Mouse (Mus musculus) heart, embryonic 11.5 days (tissue): ENCODE results near the gene Dennd5b. TPM values are rescaled to one million over a fixed set of nuclear protein-coding genes. Genes with fewer than 3 reads are reported as not detected.

Source experiments
- ATAC-seq: fragments of 200-750 bp; cut with Nextera tagmentation; replicated peaks from 2 replicates; pipeline ENCODE4 v1.8.0; 2017; ENCODE audit warnings: moderate library complexity; ENCODE audit not compliant: insufficient number of reproducible peaks, low FRiP score, low TSS enrichment
- H3K27ac ChIP-seq: fragments of 300-500 bp; sonication (generic); 2 replicates; pipeline ENCODE4 v1.5.1; 2014; ENCODE audit warnings: mild to moderate bottlenecking, low read depth, low read length
- H3K27me3 ChIP-seq: fragments of 300-500 bp; sonication (generic); 2 replicates; pipeline ENCODE4 v1.6.1; 2014; ENCODE audit warnings: mild to moderate bottlenecking, low read length, mixed read lengths; ENCODE audit not compliant: control insufficient read depth, insufficient read depth
- H3K36me3 ChIP-seq: fragments of 300-500 bp; sonication (generic); 2 replicates; pipeline ENCODE4 v1.6.1; 2014; ENCODE audit warnings: mild to moderate bottlenecking, low read length, moderate library complexity, mixed read lengths; ENCODE audit not compliant: control insufficient read depth, insufficient read depth
- H3K4me1 ChIP-seq: fragments of 300-500 bp; sonication (generic); 2 replicates; pipeline ENCODE4 v1.6.1; 2014; ENCODE audit warnings: low read length; ENCODE audit not compliant: control insufficient read depth, insufficient read depth
- H3K4me2 ChIP-seq: fragments of 300-500 bp; sonication (generic); 2 replicates; pipeline ENCODE4 v1.6.1; 2014; ENCODE audit warnings: mild to moderate bottlenecking, moderate library complexity
- H3K4me3 ChIP-seq: fragments of 300-500 bp; sonication (generic); 2 replicates; pipeline ENCODE4 v1.5.1; 2014; ENCODE audit warnings: low read depth, low read length
- H3K9ac ChIP-seq: fragments of 300-500 bp; sonication (generic); 2 replicates; pipeline ENCODE4 v1.6.1; 2014; ENCODE audit warnings: mild to moderate bottlenecking, low read depth, low read length, moderate library complexity
- H3K9me3 ChIP-seq: fragments of 300-500 bp; sonication (generic); replicated peaks from 2 replicates; pipeline ENCODE4 v1.6.1; 2016; ENCODE audit warnings: low read length; ENCODE audit not compliant: control insufficient read depth
- WGBS: fragments of 180-500 bp; shearing (Covaris S2); extraction: QIAGEN DNeasy Blood & Tissue Kit; methylation state at CpG from one replicate; pipeline ENCODE4 v1.1.7; 2014; ENCODE audit not compliant: insufficient replicate concordance; 5-methylcytosine and 5-hydroxymethylcytosine counted together
- polyA plus RNA-seq: library from polyadenylated mRNA; unstranded; fragments of >200 nt; fragmentation: Nextera tagmentation; extraction: Ambion mirVana; gene quantifications from 2 replicates; pipeline ENCODE4 v1.2.1, GENCODE M21; 2014

Dennd5b gene
- polyA plus RNA-seq, result 8.4 and 11.1 TPM in 2 replicates

DNA sequence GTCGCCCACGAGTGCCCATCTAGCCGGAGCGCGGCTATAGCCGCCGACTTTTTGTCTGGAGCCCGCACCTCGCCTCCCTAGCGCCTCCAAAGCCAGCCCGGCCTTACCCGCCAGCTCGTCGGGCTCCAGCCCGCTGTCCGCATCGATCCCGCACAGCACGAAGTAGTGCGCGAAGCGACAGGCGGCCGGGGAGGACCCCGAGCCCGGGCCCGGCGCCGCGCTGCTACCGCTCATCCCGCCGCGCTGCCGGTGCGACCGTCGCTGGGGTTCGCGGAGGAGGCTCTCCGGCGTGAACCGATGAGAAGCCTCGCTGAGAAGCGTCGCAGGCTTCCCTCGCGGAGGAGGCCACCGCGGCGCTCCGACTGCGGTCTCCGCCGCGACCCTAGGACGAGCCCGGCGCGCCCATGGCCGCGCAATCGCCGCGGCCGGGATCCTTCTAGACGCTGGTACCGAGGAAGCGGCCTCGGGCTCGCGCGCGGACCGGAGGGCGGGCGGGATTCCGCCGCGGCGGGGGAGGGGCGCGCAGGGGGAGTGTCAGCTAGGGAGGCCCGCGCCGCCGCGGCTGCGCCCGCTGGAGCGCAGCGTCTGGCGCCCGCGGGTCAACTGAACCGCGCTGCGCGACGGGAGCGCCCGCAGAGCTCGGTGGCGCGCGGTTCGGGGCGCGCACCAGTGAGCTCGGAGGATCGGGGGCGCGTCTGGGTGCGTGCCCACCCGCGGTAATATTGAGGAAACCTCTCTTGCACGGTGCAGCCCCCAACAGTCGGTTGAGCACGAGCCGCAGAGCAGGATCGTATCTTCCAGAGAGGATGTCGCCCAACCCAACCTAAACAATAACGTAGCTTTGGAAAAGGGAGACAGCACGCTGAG is at the start of gene Dennd5b:
Gene Dennd5b, minus strand, starts transcription at position 605 of the 867 bp plus-strand sequence.
- Histone ChIP-seq H3K9me3 (no peaks in the 10 kb centered on the region), H3K27me3 (no peaks in the 10 kb centered on the region), H3K9ac (peak within 1 kb of the TSS; percentile 85), H3K4me1 (no peaks in the 10 kb centered on the region), H3K4me3 (peak within 1 kb of the TSS; percentile 70), H3K4me2 (peak within 1 kb of the TSS; percentile 80), H3K36me3 (no peaks in the 10 kb centered on the region), H3K27ac (peak within 1 kb of the TSS; percentile 85)
- WGBS, result under 1% methylated on average over 112 of the region's 124 CpGs
- ATAC-seq, result peak; percentile 90

DNA sequence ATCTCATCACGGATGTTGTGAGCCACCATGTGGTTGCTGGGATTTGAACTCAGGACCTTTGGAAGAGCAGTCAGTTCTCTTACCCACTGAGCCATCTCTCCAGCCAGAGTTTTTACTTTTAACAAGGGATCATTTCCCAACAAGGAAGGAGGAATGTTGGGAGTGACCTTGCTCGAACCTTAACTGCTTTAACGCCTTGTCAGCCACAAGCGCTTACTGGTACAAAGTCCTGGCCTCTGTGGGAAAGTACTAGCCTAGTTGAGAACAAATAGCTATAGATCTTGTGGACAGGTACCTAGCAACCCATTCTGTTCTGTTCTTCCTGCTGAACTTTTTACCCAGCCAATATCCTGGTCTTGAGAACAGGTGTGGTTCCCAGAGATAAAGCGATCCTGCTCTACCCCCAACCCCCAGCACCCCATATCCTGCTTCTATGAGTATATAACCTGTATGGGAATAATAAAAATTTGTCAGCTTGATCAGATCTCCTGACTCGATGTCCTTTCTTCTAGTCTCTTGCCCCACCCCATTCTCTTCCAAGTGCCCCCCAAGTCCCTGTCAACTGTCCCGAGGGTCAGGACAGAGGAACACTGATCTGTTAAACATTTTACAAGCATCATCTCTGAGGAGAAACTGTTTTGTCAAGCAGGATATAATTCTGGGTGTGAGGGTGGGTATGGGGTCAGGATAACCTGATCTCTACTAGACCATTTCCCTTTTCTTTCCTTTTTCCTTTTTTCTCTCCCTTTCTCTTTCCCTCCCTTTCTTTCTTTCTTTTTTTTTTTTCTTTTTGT is 47.2 kb upstream of the Dennd5b start:
- Histone ChIP-seq H3K9ac (no peak overlapping the region), H3K4me3 (no peak overlapping the region), H3K27me3 (no peaks in the 10 kb centered on the region), H3K9me3 (no peaks in the 10 kb centered on the region), H3K36me3 (no peaks in the 10 kb centered on the region; the same call in 1 of the 2 replicates), H3K27ac (no peak overlapping the region), H3K4me1 (no peaks in the 10 kb centered on the region), H3K4me2 (no peak overlapping the region)
- WGBS, result 79% methylated on average over 7 of the region's 7 CpGs
- ATAC-seq, result no peak

- H3K4me2 ChIP-seq, result no peak overlapping the region
- no peak for ATAC-seq
- no peak overlapping the region for H3K4me3 ChIP-seq
- WGBS, result 97% methylated on average over 1 of the region's 1 CpGs
- H3K27ac ChIP-seq, result no peak overlapping the region
- H3K9ac ChIP-seq, result no peak overlapping the region
- H3K4me1 ChIP-seq, result peaks cover 3% of the 10 kb centered on the region; the same call in 1 of the 2 replicates
- no peaks in the 10 kb centered on the region; the same call in 1 of the 2 replicates for H3K36me3 ChIP-seq
- no peaks in the 10 kb centered on the region for H3K9me3 ChIP-seq
- H3K27me3 ChIP-seq, result no peaks in the 10 kb centered on the region
Measured at GRCm38 (mm10) chr6:149145143-149145542, 43.7 kb upstream of the Dennd5b start.

DNA sequence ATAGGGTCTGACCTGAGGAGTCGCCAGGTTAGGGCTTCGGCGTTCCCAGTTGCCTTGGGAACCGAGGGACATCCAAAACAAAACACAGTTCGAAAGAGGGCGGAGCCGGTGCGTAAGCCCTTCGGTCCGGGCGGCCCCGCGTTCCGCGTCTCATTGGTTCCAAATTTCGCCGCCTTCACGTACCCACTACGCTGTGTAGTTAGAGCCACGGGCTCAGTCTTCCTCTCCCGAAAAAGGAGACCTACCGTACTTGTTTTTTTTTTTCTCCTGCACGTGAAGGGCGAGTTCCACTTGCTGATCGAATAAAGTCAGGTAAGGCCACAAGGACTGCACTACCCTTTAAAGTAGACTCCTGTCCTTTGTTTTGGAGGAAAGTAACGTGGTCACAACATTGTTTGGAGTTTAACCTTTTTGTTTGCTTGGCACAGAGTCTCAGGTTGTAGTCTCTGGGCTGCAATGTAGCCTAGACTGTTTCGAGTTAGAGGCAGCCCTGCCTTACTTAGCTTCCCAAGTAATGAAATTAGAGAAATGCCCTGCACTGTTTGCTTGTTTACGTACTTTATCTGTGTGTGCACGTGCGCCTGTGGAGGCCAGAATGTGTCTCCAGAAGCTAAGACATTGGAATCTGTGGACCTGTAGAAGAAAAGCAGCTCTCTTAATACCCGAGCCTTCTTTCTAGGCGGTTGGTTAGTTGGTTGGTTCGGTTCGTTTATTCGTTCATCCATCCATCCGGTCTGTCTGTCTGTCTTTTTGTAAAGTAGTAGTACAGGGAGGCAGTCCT is 40.1 kb upstream of the Dennd5b start:
- peak; percentile 94 for ATAC-seq
- peak overlapping the region; percentile 42 for H3K27ac ChIP-seq
- 5% methylated on average over 36 of the region's 36 CpGs for WGBS
- H3K4me1 ChIP-seq, result peaks cover 3% of the 10 kb centered on the region; the same call in 1 of the 2 replicates
- H3K27me3 ChIP-seq, result no peaks in the 10 kb centered on the region
- H3K9me3 ChIP-seq, result no peaks in the 10 kb centered on the region
- peak overlapping the region; percentile 61 for H3K4me3 ChIP-seq
- peak overlapping the region; percentile 86 for H3K9ac ChIP-seq
- H3K36me3 ChIP-seq, result no peaks in the 10 kb centered on the region; the same call in 1 of the 2 replicates
- peak overlapping the region; percentile 80 for H3K4me2 ChIP-seq

GRCm38 (mm10) chr6:149139471-149139870 is 38.0 kb upstream of the Dennd5b start, which contains the start of gene Etfbkmt:
Gene Etfbkmt (plus strand): TSS chr6:149139849.
- ATAC-seq, result no peak
- H3K4me1 ChIP-seq, result peaks cover 16% of the 10 kb centered on the region
- H3K36me3 ChIP-seq, result no peaks in the 10 kb centered on the region; the same call in 1 of the 2 replicates
- no peak within 1 kb of the TSS for H3K4me3 ChIP-seq
- no peak within 1 kb of the TSS for H3K27ac ChIP-seq
- WGBS, result 68% methylated on average over 1 of the region's 1 CpGs
- H3K27me3 ChIP-seq, result no peaks in the 10 kb centered on the region
- no peak within 1 kb of the TSS for H3K9ac ChIP-seq
- no peaks in the 10 kb centered on the region for H3K9me3 ChIP-seq
- no peak within 1 kb of the TSS for H3K4me2 ChIP-seq

- no peak overlapping the region for H3K4me2 ChIP-seq
- no peak for ATAC-seq
Measured at GRCm38 (mm10) chr6:149139011-149139410, 37.5 kb upstream of the Dennd5b start.

DNA sequence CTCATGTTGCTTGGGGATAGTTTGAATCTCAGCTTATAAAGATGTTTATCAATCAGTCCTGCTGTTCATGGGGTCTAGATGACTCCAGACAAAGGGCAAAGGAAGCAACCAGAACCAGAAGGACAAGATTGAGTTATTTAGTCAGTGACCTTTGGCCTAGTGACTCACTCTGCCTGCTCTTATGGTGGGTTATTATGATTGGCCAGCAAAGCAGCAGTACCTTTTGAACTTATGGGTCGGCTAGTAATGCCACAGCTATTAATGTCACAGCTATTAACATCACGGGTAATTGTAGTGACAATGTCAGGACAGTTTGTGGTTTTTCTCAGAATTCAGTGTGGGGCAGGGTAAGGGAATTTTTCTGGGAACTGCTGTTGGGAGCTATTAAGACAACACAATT is 36.5 kb upstream of the Dennd5b start:
- 66% methylated on average over 2 of the region's 2 CpGs for WGBS
- Histone ChIP-seq H3K9ac (no peak overlapping the region), H3K36me3 (no peaks in the 10 kb centered on the region), H3K9me3 (no peaks in the 10 kb centered on the region), H3K4me3 (no peak overlapping the region), H3K4me2 (no peak overlapping the region), H3K27ac (no peak overlapping the region), H3K27me3 (no peaks in the 10 kb centered on the region), H3K4me1 (peaks cover 24% of the 10 kb centered on the region)
- ATAC-seq, result no peak

More at GRCm38 (mm10) chr6:149139011-149139410, 37.5 kb upstream of the Dennd5b start:
- WGBS, result 77% methylated on average over 3 of the region's 3 CpGs
- Histone ChIP-seq H3K4me1 (peaks cover 20% of the 10 kb centered on the region), H3K9me3 (no peaks in the 10 kb centered on the region), H3K27me3 (no peaks in the 10 kb centered on the region), H3K9ac (no peak overlapping the region), H3K27ac (no peak overlapping the region), H3K4me3 (no peak overlapping the region), H3K36me3 (no peaks in the 10 kb centered on the region)

GRCm38 (mm10) chr6:149135631-149136030 is 34.2 kb upstream of the Dennd5b start:
- Histone ChIP-seq H3K27me3 (no peaks in the 10 kb centered on the region), H3K27ac (peak overlapping the region; percentile 57; the same call in 1 of the 2 replicates), H3K4me3 (no peak overlapping the region), H3K4me1 (peaks cover 21% of the 10 kb centered on the region), H3K9ac (no peak overlapping the region), H3K9me3 (no peaks in the 10 kb centered on the region), H3K4me2 (no peak overlapping the region), H3K36me3 (no peaks in the 10 kb centered on the region)
- ATAC-seq, result no peak
- WGBS, result 45% methylated on average over 6 of the region's 6 CpGs
